Mouse (Mus musculus) embryonic facial prominence, embryonic 11.5 days (tissue): ENCODE data around the gene Gins3. TPM values are rescaled to one million over a fixed set of nuclear protein-coding genes. Genes with fewer than 3 reads are reported as not detected.
"Not testable (repeated sequence)": the region's sequence is repeated elsewhere in the genome, so short reads cannot be mapped to it uniquely, and the experiment has no call there.

Source experiments
- ATAC-seq: fragments of 200-750 bp; cut with Nextera tagmentation; replicated peaks from 2 replicates; pipeline ENCODE4 v1.8.0; 2017; ENCODE audit warnings: low read depth; ENCODE audit not compliant: insufficient number of reproducible peaks, low FRiP score, low TSS enrichment
- DNase-seq: peaks from one replicate; pipeline ENCODE4 v3.0.0-alpha.2; 2015; ENCODE audit warnings: low spot score
- H3K27ac ChIP-seq: fragments of 300-500 bp; sonication (generic); replicated peaks from 2 replicates; pipeline ENCODE4 v1.5.1; 2014; ENCODE audit warnings: mild to moderate bottlenecking, low read depth, low read length, control low read depth
- H3K27me3 ChIP-seq: fragments of 300-500 bp; sonication (generic); 2 replicates; pipeline ENCODE4 v1.6.1; 2014; ENCODE audit warnings: mild to moderate bottlenecking, low read length, moderate library complexity, mixed read lengths; ENCODE audit not compliant: control insufficient read depth, insufficient read depth
- H3K36me3 ChIP-seq: fragments of 300-500 bp; sonication (generic); replicated peaks from 2 replicates; pipeline ENCODE4 v1.6.1; 2014; ENCODE audit warnings: low read depth, mild to moderate bottlenecking, low read length, moderate library complexity, mixed read lengths; ENCODE audit not compliant: control insufficient read depth, insufficient read depth
- H3K4me1 ChIP-seq: fragments of 300-500 bp; sonication (generic); 2 replicates; pipeline ENCODE4 v1.6.1; 2014; ENCODE audit warnings: low read length, mixed read lengths; ENCODE audit not compliant: control insufficient read depth, insufficient read depth
- H3K4me2 ChIP-seq: fragments of 300-500 bp; sonication (generic); 2 replicates; pipeline ENCODE4 v1.6.1; 2014; ENCODE audit warnings: low read depth, mild to moderate bottlenecking, control low read depth, low read length, moderate library complexity
- H3K4me3 ChIP-seq: fragments of 300-500 bp; sonication (generic); 2 replicates; pipeline ENCODE4 v1.5.1; 2014; ENCODE audit warnings: low read depth, low read length, control low read depth
- H3K9ac ChIP-seq: fragments of 300-500 bp; sonication (generic); replicated peaks from 2 replicates; pipeline ENCODE4 v1.6.1; 2014; ENCODE audit warnings: mild to moderate bottlenecking, control low read depth, low read length
- H3K9me3 ChIP-seq: fragments of 300-500 bp; sonication (generic); replicated peaks from 2 replicates; pipeline ENCODE4 v1.6.1; 2016; ENCODE audit warnings: mild to moderate bottlenecking, low read length, inconsistent platforms, mixed read lengths; ENCODE audit not compliant: control insufficient read depth
- WGBS: fragments of 180-500 bp; shearing (Covaris S2); extraction: QIAGEN DNeasy Blood & Tissue Kit; methylation state at CpG from one replicate; pipeline ENCODE4 v1.1.7; 2014; 5-methylcytosine and 5-hydroxymethylcytosine counted together
- polyA plus RNA-seq: library from polyadenylated mRNA; unstranded; fragments of >200 nt; fragmentation: Nextera tagmentation; extraction: Ambion mirVana; gene quantifications from 2 replicates; pipeline ENCODE4 v1.2.1, GENCODE M21; 2014

Gins3 gene
- polyA plus RNA-seq, 1 experiment from 2014 or later, result 35.3 TPM

- H3K9ac ChIP-seq, result no peak overlapping the region
- no peak overlapping the region for H3K27ac ChIP-seq
- no peak overlapping the region for H3K4me3 ChIP-seq
- H3K9me3 ChIP-seq, result no peaks in the 10 kb centered on the region
- DNase-seq (no peak), ATAC-seq (no peak)
- H3K4me2 ChIP-seq, result no peak overlapping the region
- H3K36me3 ChIP-seq, result no peaks in the 10 kb centered on the region
- H3K4me1 ChIP-seq, result no peaks in the 10 kb centered on the region
- 62% methylated on average over 4 of the region's 4 CpGs for WGBS
- H3K27me3 ChIP-seq, result no peaks in the 10 kb centered on the region
These were observed 36.4 kb upstream of the Gins3 start for GRCm38 (mm10) chr8:95596841-95597241.

GRCm38 (mm10) chr8:95599861-95600260 lies 33.4 kb upstream of the Gins3 start:
- Histone ChIP-seq H3K9me3 (no peaks in the 10 kb centered on the region), H3K27ac (no peak overlapping the region), H3K4me1 (no peaks in the 10 kb centered on the region), H3K27me3 (no peaks in the 10 kb centered on the region), H3K36me3 (no peaks in the 10 kb centered on the region), H3K4me2 (no peak overlapping the region), H3K4me3 (no peak overlapping the region), H3K9ac (no peak overlapping the region)
- ATAC-seq (no peak), DNase-seq (peak; percentile 84)
- 11% methylated on average over 11 of the region's 11 CpGs for WGBS

- Histone ChIP-seq H3K4me1 (no peaks in the 10 kb centered on the region), H3K9me3 (no peaks in the 10 kb centered on the region), H3K27ac (no peak overlapping the region), H3K4me2 (no peak overlapping the region), H3K9ac (no peak overlapping the region), H3K36me3 (no peaks in the 10 kb centered on the region), H3K4me3 (no peak overlapping the region), H3K27me3 (no peaks in the 10 kb centered on the region)
- WGBS, result 76% methylated on average over 15 of the region's 15 CpGs
- DNase-seq (no peak), ATAC-seq (no peak; the same call in 1 of the 2 replicates)
These were observed 31.9 kb upstream of the Gins3 start for GRCm38 (mm10) chr8:95601306-95601705.

- no peak overlapping the region for H3K9ac ChIP-seq
- ATAC-seq (no peak), DNase-seq (no peak)
- 66% methylated on average over 2 of the region's 2 CpGs for WGBS
- H3K4me2 ChIP-seq, result no peak overlapping the region
- no peaks in the 10 kb centered on the region for H3K9me3 ChIP-seq
- no peak overlapping the region for H3K4me3 ChIP-seq
- H3K4me1 ChIP-seq, result no peaks in the 10 kb centered on the region
- no peaks in the 10 kb centered on the region for H3K36me3 ChIP-seq
- H3K27ac ChIP-seq, result no peak overlapping the region
- no peaks in the 10 kb centered on the region for H3K27me3 ChIP-seq
These were observed 31.1 kb upstream of the Gins3 start for GRCm38 (mm10) chr8:95602168-95602567.

GRCm38 (mm10) chr8:95606509-95606908 lies 26.7 kb upstream of the Gins3 start:
- not testable (repeated sequence) for H3K9me3 ChIP-seq, H3K9ac ChIP-seq, H3K27ac ChIP-seq, H3K36me3 ChIP-seq, H3K27me3 ChIP-seq, DNase-seq, ATAC-seq, H3K4me2 ChIP-seq, H3K4me1 ChIP-seq, H3K4me3 ChIP-seq
- 26% methylated on average over 4 of the region's 5 CpGs for WGBS

GRCm38 (mm10) chr8:95607210-95607609 lies 26.0 kb upstream of the Gins3 start:
- Histone ChIP-seq H3K4me2 (no peak overlapping the region), H3K36me3 (no peaks in the 10 kb centered on the region), H3K9me3 (no peaks in the 10 kb centered on the region), H3K4me3 (no peak overlapping the region), H3K4me1 (no peaks in the 10 kb centered on the region), H3K27me3 (no peaks in the 10 kb centered on the region), H3K27ac (no peak overlapping the region), H3K9ac (no peak overlapping the region)
- no peak for DNase-seq
- no peak for ATAC-seq
- 57% methylated on average over 9 of the region's 9 CpGs for WGBS

GRCm38 (mm10) chr8:95609406-95609805 lies 23.8 kb upstream of the Gins3 start:
- WGBS, result 84% methylated on average over 5 of the region's 5 CpGs
- no peaks in the 10 kb centered on the region for H3K9me3 ChIP-seq
- no peak overlapping the region for H3K9ac ChIP-seq
- no peak overlapping the region for H3K27ac ChIP-seq
- H3K36me3 ChIP-seq, result no peaks in the 10 kb centered on the region
- no peak overlapping the region for H3K4me3 ChIP-seq
- DNase-seq (no peak), ATAC-seq (no peak)
- H3K4me2 ChIP-seq, result no peak overlapping the region
- H3K27me3 ChIP-seq, result no peaks in the 10 kb centered on the region
- H3K4me1 ChIP-seq, result no peaks in the 10 kb centered on the region

GRCm38 (mm10) chr8:95610749-95611148 lies 22.5 kb upstream of the Gins3 start:
- H3K4me2 ChIP-seq, result no peak overlapping the region
- no peaks in the 10 kb centered on the region for H3K9me3 ChIP-seq
- no peaks in the 10 kb centered on the region for H3K4me1 ChIP-seq
- WGBS, result 85% methylated on average over 14 of the region's 14 CpGs
- no peak overlapping the region for H3K27ac ChIP-seq
- no peak overlapping the region for H3K4me3 ChIP-seq
- H3K9ac ChIP-seq, result no peak overlapping the region
- no peak for ATAC-seq
- DNase-seq, result no peak
- no peaks in the 10 kb centered on the region for H3K27me3 ChIP-seq
- no peaks in the 10 kb centered on the region for H3K36me3 ChIP-seq
